Mouse (Mus musculus): ENCODE results near the gene Rfx3. TPM values are rescaled to one million over a fixed set of nuclear protein-coding genes. Genes with fewer than 3 reads are reported as not detected.

The Rfx3 gene
- polyA plus RNA-seq, 1 experiment from 2014 or later: 12.0 TPM

DNA sequence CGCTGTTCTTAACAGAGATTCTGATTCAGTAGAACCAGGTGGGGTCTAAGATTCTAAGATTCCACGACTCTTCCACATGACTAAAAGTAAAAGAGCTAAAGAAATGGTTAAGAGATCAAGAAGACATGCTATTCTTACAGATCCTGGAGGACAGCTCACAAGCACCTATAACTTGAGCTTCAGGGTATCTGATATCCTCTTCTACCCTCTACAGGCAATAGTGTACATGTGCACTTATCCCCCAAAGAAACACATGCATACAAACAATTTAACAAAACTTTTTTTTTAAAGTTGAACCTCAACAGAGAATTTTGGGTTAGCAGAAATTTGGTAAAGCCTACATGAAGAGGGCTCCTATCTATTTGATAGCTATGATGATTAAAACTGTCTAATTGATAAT lies 79.8 kb downstream of the Rfx3 start:
- 94% methylated on average over 2 of the region's 2 CpGs for WGBS
- H3K9me3 ChIP-seq (ENCODE audit: control insufficient read depth, low read length): no peaks in the 10 kb centered on the region

DNA sequence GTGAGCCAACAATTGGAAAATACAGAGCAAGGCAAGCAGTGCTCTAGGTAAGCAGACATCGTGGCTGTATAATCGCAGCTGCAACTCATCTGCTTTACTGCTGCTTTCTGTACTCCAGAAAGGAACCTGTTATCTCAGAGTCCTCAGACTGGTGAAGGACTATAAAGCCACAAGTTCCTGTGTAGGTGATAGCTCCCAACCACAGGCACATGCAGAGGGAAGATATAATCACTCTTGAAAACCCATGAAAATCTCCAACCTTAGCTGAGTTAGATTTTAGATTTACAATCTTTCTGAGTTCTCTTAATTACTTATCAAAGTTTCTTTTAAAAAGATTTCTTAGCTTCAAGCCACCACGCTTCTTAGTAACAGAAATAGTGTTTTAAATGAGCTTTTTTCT lies 84.6 kb downstream of the Rfx3 start:
- Histone ChIP-seq H3K4me3 (ENCODE audit: low read depth, low read length) (no peak overlapping the region), H3K27me3 (replicated peaks; ENCODE audit: control insufficient read depth, insufficient read depth, low read length) (no peaks in the 10 kb centered on the region), H3K4me2 (ENCODE audit: low read length) (no peak overlapping the region), H3K4me1 (replicated peaks; ENCODE audit: control insufficient read depth, insufficient read depth, low read length) (no peaks in the 10 kb centered on the region), H3K27ac (ENCODE audit: low read depth) (no peak overlapping the region), H3K9me3 (ENCODE audit: control insufficient read depth, low read length) (no peaks in the 10 kb centered on the region), H3K9ac (ENCODE audit: low read length) (no peak overlapping the region), H3K36me3 (ENCODE audit: control insufficient read depth, insufficient read depth, low read length) (no peaks in the 10 kb centered on the region)
- ATAC-seq (replicated peaks; ENCODE audit: low FRiP score, low TSS enrichment, low read depth): no peak
- WGBS: 68% methylated on average over 3 of the region's 3 CpGs
- DNase-seq (ENCODE audit: low spot score): no peak

More for the DNA sequence above, 79.8 kb downstream of the Rfx3 start:
- no peak for DNase-seq (ENCODE audit: low spot score)
- no peak overlapping the region for H3K9ac ChIP-seq (ENCODE audit: low read length)
- H3K36me3 ChIP-seq (ENCODE audit: control insufficient read depth, insufficient read depth, low read length): no peaks in the 10 kb centered on the region
- ATAC-seq (replicated peaks; ENCODE audit: low FRiP score, low TSS enrichment, low read depth): no peak
- H3K4me2 ChIP-seq (ENCODE audit: low read length): no peak overlapping the region
- no peaks in the 10 kb centered on the region for H3K4me1 ChIP-seq (replicated peaks; ENCODE audit: control insufficient read depth, insufficient read depth, low read length)
- no peaks in the 10 kb centered on the region for H3K27me3 ChIP-seq (replicated peaks; ENCODE audit: control insufficient read depth, insufficient read depth, low read length)
- no peak overlapping the region for H3K27ac ChIP-seq (ENCODE audit: low read depth)
- no peak overlapping the region for H3K4me3 ChIP-seq (ENCODE audit: low read depth, low read length)

DNA sequence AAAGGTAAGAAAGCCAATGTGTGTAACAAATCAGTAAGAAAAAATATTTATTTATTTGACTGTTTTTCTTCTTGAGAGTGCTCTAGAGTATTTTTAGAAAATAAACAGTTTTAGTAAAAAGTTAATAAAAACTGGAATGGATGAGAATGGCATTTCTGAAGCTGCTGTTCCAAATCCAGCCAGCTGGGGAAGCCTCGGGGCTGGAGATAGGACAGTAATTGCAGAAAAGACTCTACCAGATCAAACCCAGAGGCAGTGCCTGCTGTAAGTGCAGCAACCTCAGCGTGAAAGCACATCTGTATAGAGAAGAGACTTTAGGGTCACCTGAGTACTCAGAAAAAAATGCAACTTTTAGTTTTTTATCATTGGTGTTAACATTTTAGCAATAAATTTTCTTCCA lies 91.9 kb downstream of the Rfx3 start:
- Histone ChIP-seq H3K9me3 (ENCODE audit: control insufficient read depth, low read length) (no peaks in the 10 kb centered on the region), H3K27ac (ENCODE audit: low read depth) (no peak overlapping the region), H3K4me2 (ENCODE audit: low read length) (no peak overlapping the region), H3K4me3 (ENCODE audit: low read depth, low read length) (no peak overlapping the region), H3K27me3 (replicated peaks; ENCODE audit: control insufficient read depth, insufficient read depth, low read length) (no peaks in the 10 kb centered on the region), H3K4me1 (replicated peaks; ENCODE audit: control insufficient read depth, insufficient read depth, low read length) (no peaks in the 10 kb centered on the region), H3K9ac (ENCODE audit: low read length) (no peak overlapping the region), H3K36me3 (ENCODE audit: control insufficient read depth, insufficient read depth, low read length) (no peaks in the 10 kb centered on the region)
- no peak for DNase-seq (ENCODE audit: low spot score)
- WGBS: 56% methylated on average over 2 of the region's 2 CpGs
- no peak for ATAC-seq (replicated peaks; ENCODE audit: low FRiP score, low TSS enrichment, low read depth)

DNA sequence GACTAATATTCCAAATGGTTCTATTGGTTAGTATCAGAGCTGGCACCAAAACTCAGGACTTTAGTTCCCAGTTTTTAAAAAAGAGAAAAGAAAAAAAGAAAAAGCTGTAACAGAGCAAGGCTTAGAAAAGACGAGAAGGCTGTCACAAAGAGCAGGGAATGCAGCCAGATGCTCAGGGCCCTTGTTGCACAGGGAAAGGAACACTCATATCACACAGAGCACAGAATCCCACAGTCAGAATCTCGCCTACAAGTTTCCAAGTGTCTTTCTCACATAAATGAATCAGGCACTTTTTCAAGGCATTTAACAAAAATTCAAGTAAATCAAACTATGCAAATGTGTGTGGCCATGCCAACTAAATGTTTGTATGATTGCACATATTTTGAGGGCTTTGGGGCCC lies 94.5 kb downstream of the Rfx3 start:
- Histone ChIP-seq H3K4me2 (ENCODE audit: low read length) (no peak overlapping the region), H3K4me1 (replicated peaks; ENCODE audit: control insufficient read depth, insufficient read depth, low read length) (no peaks in the 10 kb centered on the region), H3K27ac (ENCODE audit: low read depth) (no peak overlapping the region), H3K27me3 (replicated peaks; ENCODE audit: control insufficient read depth, insufficient read depth, low read length) (no peaks in the 10 kb centered on the region), H3K9ac (ENCODE audit: low read length) (no peak overlapping the region), H3K36me3 (ENCODE audit: control insufficient read depth, insufficient read depth, low read length) (no peaks in the 10 kb centered on the region), H3K9me3 (ENCODE audit: control insufficient read depth, low read length) (no peaks in the 10 kb centered on the region), H3K4me3 (ENCODE audit: low read depth, low read length) (no peak overlapping the region)
- ATAC-seq (replicated peaks; ENCODE audit: low FRiP score, low TSS enrichment, low read depth) (no peak), DNase-seq (ENCODE audit: low spot score) (no peak)
- WGBS: 76% methylated on average over 2 of the region's 2 CpGs

DNA sequence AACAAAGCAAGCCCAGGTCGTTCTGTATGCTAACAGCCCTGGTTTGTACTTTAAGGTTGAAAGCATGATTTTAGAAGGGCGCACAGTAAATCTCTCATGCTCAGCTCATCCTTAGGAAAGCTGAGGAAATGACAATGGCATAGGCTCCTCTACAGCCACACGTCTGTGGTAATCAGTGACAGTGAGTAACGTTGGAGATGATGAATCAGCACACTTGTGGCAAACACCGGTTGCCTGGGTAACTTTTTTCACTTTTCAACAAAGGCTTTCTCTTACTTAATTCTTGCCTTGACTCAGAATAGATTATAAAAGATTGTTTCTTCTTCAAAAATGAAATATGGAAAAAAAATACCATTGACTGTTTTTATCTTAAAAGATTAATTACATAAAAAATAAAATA lies 104.0 kb downstream of the Rfx3 start:
- Histone ChIP-seq H3K27me3 (replicated peaks; ENCODE audit: control insufficient read depth, insufficient read depth, low read length) (no peaks in the 10 kb centered on the region), H3K9ac (ENCODE audit: low read length) (no peak overlapping the region), H3K4me3 (ENCODE audit: low read depth, low read length) (no peak overlapping the region), H3K4me1 (replicated peaks; ENCODE audit: control insufficient read depth, insufficient read depth, low read length) (no peaks in the 10 kb centered on the region), H3K4me2 (ENCODE audit: low read length) (no peak overlapping the region), H3K36me3 (ENCODE audit: control insufficient read depth, insufficient read depth, low read length) (no peaks in the 10 kb centered on the region), H3K9me3 (ENCODE audit: control insufficient read depth, low read length) (no peaks in the 10 kb centered on the region), H3K27ac (ENCODE audit: low read depth) (no peak overlapping the region)
- DNase-seq (ENCODE audit: low spot score): no peak
- 50% methylated on average over 5 of the region's 5 CpGs for WGBS
- ATAC-seq (replicated peaks; ENCODE audit: low FRiP score, low TSS enrichment, low read depth): no peak

DNA sequence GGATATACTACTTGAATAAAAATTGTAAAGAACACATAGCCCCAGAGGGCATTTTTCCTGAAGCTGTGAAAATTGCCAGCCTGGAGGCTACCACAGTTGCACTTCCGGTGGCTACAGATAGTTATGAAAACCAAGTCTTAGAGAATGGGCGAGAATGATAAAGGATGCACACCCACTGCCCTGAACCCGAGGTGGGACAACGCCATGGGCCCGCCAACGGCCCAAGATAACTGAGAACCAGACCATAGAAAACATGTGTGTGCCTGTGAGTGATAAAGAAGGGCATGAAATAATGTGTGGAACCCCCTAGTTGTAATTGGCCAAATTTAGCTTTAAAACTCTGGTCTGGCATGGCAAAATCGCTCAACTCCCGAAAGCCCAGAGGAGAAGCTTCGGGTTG lies 105.0 kb downstream of the Rfx3 start:
- Histone ChIP-seq H3K9ac (ENCODE audit: low read length) (no peak overlapping the region), H3K27me3 (replicated peaks; ENCODE audit: control insufficient read depth, insufficient read depth, low read length) (no peaks in the 10 kb centered on the region), H3K27ac (ENCODE audit: low read depth) (no peak overlapping the region), H3K4me3 (ENCODE audit: low read depth, low read length) (no peak overlapping the region), H3K4me1 (replicated peaks; ENCODE audit: control insufficient read depth, insufficient read depth, low read length) (no peaks in the 10 kb centered on the region), H3K9me3 (ENCODE audit: control insufficient read depth, low read length) (no peaks in the 10 kb centered on the region), H3K4me2 (ENCODE audit: low read length) (no peak overlapping the region), H3K36me3 (ENCODE audit: control insufficient read depth, insufficient read depth, low read length) (no peaks in the 10 kb centered on the region)
- 91% methylated on average over 9 of the region's 9 CpGs for WGBS
- ATAC-seq (replicated peaks; ENCODE audit: low FRiP score, low TSS enrichment, low read depth): no peak
- DNase-seq (ENCODE audit: low spot score): no peak

DNA sequence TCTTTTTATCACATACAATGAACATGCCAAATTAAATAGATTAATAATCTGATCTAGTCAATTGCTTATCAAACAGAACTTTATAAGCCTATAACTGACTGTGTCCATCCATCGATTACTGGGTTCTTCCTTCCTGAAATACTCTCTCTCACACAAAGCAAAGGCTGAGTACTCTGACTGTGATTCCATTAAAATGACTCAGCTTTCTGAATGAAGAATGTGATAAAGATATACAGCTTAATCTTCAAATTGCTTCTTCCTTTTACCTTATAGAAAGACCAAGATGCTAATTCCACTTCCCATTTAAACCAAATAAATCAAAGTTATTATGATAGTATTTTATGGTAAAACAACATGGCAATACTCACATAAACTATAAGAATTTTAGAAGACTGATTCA lies 105.8 kb downstream of the Rfx3 start:
- Histone ChIP-seq H3K9me3 (ENCODE audit: control insufficient read depth, low read length) (no peaks in the 10 kb centered on the region), H3K27me3 (replicated peaks; ENCODE audit: control insufficient read depth, insufficient read depth, low read length) (no peaks in the 10 kb centered on the region), H3K36me3 (ENCODE audit: control insufficient read depth, insufficient read depth, low read length) (no peaks in the 10 kb centered on the region), H3K4me3 (ENCODE audit: low read depth, low read length) (no peak overlapping the region), H3K4me1 (replicated peaks; ENCODE audit: control insufficient read depth, insufficient read depth, low read length) (no peaks in the 10 kb centered on the region), H3K9ac (ENCODE audit: low read length) (no peak overlapping the region), H3K27ac (ENCODE audit: low read depth) (no peak overlapping the region), H3K4me2 (ENCODE audit: low read length) (no peak overlapping the region)
- 84% methylated on average over 1 of the region's 1 CpGs for WGBS
- DNase-seq (ENCODE audit: low spot score): no peak
- ATAC-seq (replicated peaks; ENCODE audit: low FRiP score, low TSS enrichment, low read depth): no peak

DNA sequence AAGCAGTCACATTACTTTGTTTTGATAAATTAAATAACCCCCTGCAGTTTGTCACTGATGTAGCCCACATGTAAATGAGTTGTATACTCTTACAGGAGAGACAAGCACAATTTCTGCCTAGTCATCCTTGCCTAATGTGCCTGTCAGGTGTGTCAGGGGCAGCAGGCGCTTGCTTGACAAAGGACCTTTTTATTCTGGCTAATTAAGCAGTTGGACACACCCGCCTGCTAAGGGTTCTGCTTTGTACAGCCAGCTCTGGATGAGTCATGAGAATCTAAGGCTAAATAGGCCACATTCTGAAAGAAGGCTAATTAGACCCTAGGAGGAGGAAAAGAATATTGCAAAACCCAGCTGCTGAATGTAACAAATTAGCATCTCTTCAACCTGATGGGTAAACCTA lies 106.3 kb downstream of the Rfx3 start:
- 59% methylated on average over 2 of the region's 2 CpGs for WGBS
- DNase-seq (ENCODE audit: low spot score): no peak
- no peak overlapping the region for H3K27ac ChIP-seq (ENCODE audit: low read depth)
- H3K27me3 ChIP-seq (replicated peaks; ENCODE audit: control insufficient read depth, insufficient read depth, low read length): no peaks in the 10 kb centered on the region
- no peaks in the 10 kb centered on the region for H3K4me1 ChIP-seq (replicated peaks; ENCODE audit: control insufficient read depth, insufficient read depth, low read length)
- 0 out of 2 replicates have a peak, but pooled peaks have one; percentile 55 for ATAC-seq (replicated peaks; ENCODE audit: low FRiP score, low TSS enrichment, low read depth)
- no peaks in the 10 kb centered on the region for H3K9me3 ChIP-seq (ENCODE audit: control insufficient read depth, low read length)
- H3K4me2 ChIP-seq (ENCODE audit: low read length): no peak overlapping the region
- H3K9ac ChIP-seq (ENCODE audit: low read length): no peak overlapping the region
- H3K4me3 ChIP-seq (ENCODE audit: low read depth, low read length): no peak overlapping the region
- no peaks in the 10 kb centered on the region for H3K36me3 ChIP-seq (ENCODE audit: control insufficient read depth, insufficient read depth, low read length)

DNA sequence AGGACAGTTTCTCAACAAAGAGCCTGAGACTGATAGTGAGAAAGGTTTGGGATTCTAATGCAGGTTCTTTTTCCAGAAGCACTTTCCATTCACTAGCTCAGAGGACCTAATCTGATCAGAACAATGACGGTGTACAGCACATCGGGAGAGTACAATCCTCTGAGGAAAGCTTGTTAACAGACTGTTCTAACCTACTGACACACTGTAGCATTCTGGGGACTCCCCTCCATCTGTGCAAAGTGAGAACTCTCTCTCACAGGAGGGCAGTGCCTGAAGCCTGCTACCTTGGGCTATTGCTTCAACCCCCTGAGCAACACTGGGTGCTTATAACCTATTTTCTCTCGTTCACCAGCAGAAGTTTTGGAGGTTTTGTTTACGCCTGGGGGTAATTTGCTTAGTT lies 106.8 kb downstream of the Rfx3 start:
- no peak overlapping the region for H3K27ac ChIP-seq (ENCODE audit: low read depth)
- H3K9me3 ChIP-seq (ENCODE audit: control insufficient read depth, low read length): no peaks in the 10 kb centered on the region
- no peak for ATAC-seq (replicated peaks; ENCODE audit: low FRiP score, low TSS enrichment, low read depth)
- 61% methylated on average over 4 of the region's 4 CpGs for WGBS
- H3K4me1 ChIP-seq (replicated peaks; ENCODE audit: control insufficient read depth, insufficient read depth, low read length): no peaks in the 10 kb centered on the region
- no peak for DNase-seq (ENCODE audit: low spot score)
- H3K4me2 ChIP-seq (ENCODE audit: low read length): no peak overlapping the region
- no peak overlapping the region for H3K4me3 ChIP-seq (ENCODE audit: low read depth, low read length)
- no peak overlapping the region for H3K9ac ChIP-seq (ENCODE audit: low read length)
- no peaks in the 10 kb centered on the region for H3K36me3 ChIP-seq (ENCODE audit: control insufficient read depth, insufficient read depth, low read length)
- no peaks in the 10 kb centered on the region for H3K27me3 ChIP-seq (replicated peaks; ENCODE audit: control insufficient read depth, insufficient read depth, low read length)
